Mouse (Mus musculus) layer of hippocampus, postnatal 25 days (tissue): Measurements from ENCODE around the gene Dnm3. TPM values are rescaled to one million over a fixed set of nuclear protein-coding genes. Genes with fewer than 3 reads are reported as not detected.

Experiments used
- DNase-seq, 2 experiments: peaks; one replicate each; pipeline ENCODE4 v3.0.0; 2022; ENCODE audit warnings: mixed read lengths in 2 of 2, low spot score in 1 of 2; ENCODE audit errors: extremely low spot score in 1 of 2
- total RNA-seq, 2 experiments: library from RNA; stranded (reverse); gene quantifications; 2 replicates each; pipeline ENCODE4 v1.2.3; 2021

The Dnm3 gene
- total RNA-seq, 2 experiments from 2014 or later = 66.1 to 83.0 TPM

GRCm38 (mm10) chr1:161979536-161979935 is 498.3 kb downstream of the Dnm3 start, which contains the start of gene 4930558K02Rik:
TSS of gene 4930558K02Rik (minus strand) at chr1:161979636.
- DNase-seq = no peak

GRCm38 (mm10) chr1:161978173-161978700 is 499.6 kb downstream of the Dnm3 start:
- no peak for DNase-seq

GRCm38 (mm10) chr1:161977331-161977730 is 500.5 kb downstream of the Dnm3 start:
- no peak for DNase-seq

- DNase-seq = peak; percentile 40 to 75
Measured at GRCm38 (mm10) chr1:161976255-161977182, 501.3 kb downstream of the Dnm3 start.

GRCm38 (mm10) chr1:161972233-161972632 is 505.6 kb downstream of the Dnm3 start:
- DNase-seq = no peak

- no peak for DNase-seq
Measured at GRCm38 (mm10) chr1:161970874-161971273, 507.0 kb downstream of the Dnm3 start.

GRCm38 (mm10) chr1:161968589-161969407 is 509.0 kb downstream of the Dnm3 start, which contains the start of gene Pigc:
TSS of gene Pigc (plus strand) at chr1:161969186.
- peak; percentile 78 to 83 for DNase-seq

GRCm38 (mm10) chr1:161967936-161968335 is 509.9 kb downstream of the Dnm3 start:
- no peak for DNase-seq

GRCm38 (mm10) chr1:161962465-161963377 is 515.1 kb downstream of the Dnm3 start:
- DNase-seq = no peak

GRCm38 (mm10) chr1:161957964-161958950 is 519.6 kb downstream of the Dnm3 start:
- DNase-seq = no peak

- no peak for DNase-seq
Measured at GRCm38 (mm10) chr1:161955846-161956245, 522.0 kb downstream of the Dnm3 start.

- DNase-seq = no peak
Measured at GRCm38 (mm10) chr1:161952599-161952998, 525.2 kb downstream of the Dnm3 start.

- no peak for DNase-seq
Measured at GRCm38 (mm10) chr1:161951009-161951779, 526.6 kb downstream of the Dnm3 start.

- DNase-seq = no peak
Measured at GRCm38 (mm10) chr1:161942082-161942481, 535.8 kb downstream of the Dnm3 start.
